Mouse (Mus musculus) C2C12 (cell line): ENCODE measurements around the gene Sirt7.

Experiments used
- CEBPB ChIP-seq: IDR thresholded peaks from one replicate; pipeline ENCODE4 v1.6.1; 2011; ENCODE audit warnings: low read depth, mild to moderate bottlenecking, control low read depth, moderate library complexity
- CTCF ChIP-seq: IDR thresholded peaks from one replicate; pipeline ENCODE4 v1.5.1; 2011; ENCODE audit not compliant: control insufficient read depth, insufficient read depth, insufficient read length
- FOSL1 ChIP-seq: IDR thresholded peaks from one replicate; pipeline ENCODE4 v1.8.0; 2011; ENCODE audit warnings: mild to moderate bottlenecking, low read length; ENCODE audit not compliant: poor library complexity, insufficient read depth, severe bottlenecking
- MAX ChIP-seq: IDR thresholded peaks from one replicate; pipeline ENCODE4 v1.6.1; 2011; ENCODE audit warnings: mild to moderate bottlenecking, control low read depth
- MYOD1 ChIP-seq: IDR thresholded peaks from one replicate; pipeline ENCODE4 v1.6.1; 2011; ENCODE audit warnings: low read depth; ENCODE audit not compliant: control insufficient read depth, insufficient read length
- USF1 ChIP-seq: IDR thresholded peaks from one replicate; pipeline ENCODE4 v1.6.1; 2011; ENCODE audit warnings: low read depth, mild to moderate bottlenecking, control low read depth, moderate library complexity

DNA sequence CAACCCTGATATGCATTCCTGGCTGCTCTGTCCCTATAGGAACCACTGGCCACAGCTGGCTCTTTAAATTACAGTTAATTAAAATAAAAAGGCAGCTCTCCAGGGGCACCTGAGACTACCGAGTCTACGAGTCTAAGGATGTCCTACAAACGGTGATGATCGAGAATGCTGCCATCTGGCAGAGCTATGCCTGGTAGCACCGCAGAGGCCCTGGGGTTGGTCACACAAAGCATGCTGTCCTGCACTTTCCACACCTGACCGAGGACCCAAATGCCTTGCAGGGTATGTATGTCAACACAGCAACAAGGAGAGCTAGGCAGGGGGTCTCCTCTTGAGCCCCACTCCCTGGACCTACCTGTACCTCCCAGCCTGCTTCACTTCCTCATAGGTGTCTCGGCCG, 11.1 kb downstream of the Sirt7 start:
- no peak for TF ChIP-seq CTCF
- no peak for TF ChIP-seq CEBPB
- TF ChIP-seq FOSL1: no peak
- no peak for TF ChIP-seq USF1
- TF ChIP-seq MYOD1: no peak
- TF ChIP-seq MAX: no peak
